Mouse (Mus musculus): ENCODE measurements around the gene Scrt2.

- TF ChIP-seq CTCF (IDR thresholded peaks at IDR 0.05; ENCODE audit: low read depth, low read length) (no peak), GATA1 (IDR thresholded peaks at IDR 0.05; ENCODE audit: borderline replicate concordance, low read length) (no peak), TAL1 (conservative IDR thresholded peaks at IDR 0.05; ENCODE audit: low read depth, low read length) (no peak), POLR2AphosphoS5 (IDR thresholded peaks at IDR 0.05; ENCODE audit: insufficient replicate concordance, low read depth, low read length) (no peak), GATA2 (IDR thresholded peaks at IDR 0.05; ENCODE audit: borderline replicate concordance, low read depth, low read length) (no peak)
These were observed 33.0 kb upstream of the Scrt2 start for GRCm38 (mm10) chr2:152048003-152048980.
